Mouse (Mus musculus): ENCODE measurements around the gene Lpcat4.
"Not testable (repeated sequence)": the region's sequence is repeated elsewhere in the genome, so short reads cannot be mapped to it uniquely, and the experiment has no call there.

Lpcat4 gene

DNA sequence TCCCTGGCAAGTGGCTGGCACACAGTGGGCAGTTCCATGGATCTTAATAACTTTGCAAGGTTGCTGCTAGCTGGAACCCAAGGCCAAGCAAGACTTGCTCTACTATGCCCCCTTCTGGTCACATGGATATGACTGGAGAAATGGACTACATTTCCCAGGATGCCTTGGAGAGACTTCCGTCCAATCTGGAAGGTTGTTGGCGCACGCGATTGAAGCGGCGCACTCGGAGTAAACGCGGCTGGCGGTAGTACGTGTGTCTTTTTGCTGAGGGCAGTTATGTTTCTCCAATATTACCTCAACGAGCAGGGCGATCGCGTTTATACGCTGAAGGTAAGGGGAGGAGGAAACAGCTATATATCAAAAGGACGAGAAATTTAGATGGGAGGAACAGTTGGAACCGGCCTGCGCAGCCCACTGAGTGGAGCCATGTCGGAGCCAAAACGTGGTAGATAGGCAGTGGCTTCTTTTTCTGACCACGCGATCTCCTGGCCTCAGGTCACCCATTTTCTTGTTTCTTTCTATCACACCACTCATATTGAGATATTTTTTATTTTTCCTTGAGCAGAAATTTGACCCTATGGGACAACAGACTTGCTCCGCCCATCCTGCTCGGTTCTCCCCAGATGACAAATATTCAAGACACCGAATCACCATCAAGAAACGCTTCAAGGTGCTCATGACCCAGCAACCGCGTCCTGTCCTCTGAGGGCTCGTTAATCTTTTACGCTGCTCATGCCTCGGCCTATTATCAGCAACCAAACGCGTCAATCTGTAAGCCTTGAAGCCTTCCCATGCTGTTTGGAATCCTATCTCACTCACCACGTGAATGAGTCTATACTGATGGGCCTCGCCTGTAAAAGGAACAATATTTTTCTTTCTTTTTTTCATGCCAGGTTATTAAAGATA lies 22.7 kb downstream of the Lpcat4 start, which contains the start of gene Nop10:
Nop10 (plus strand) TSS at position 179 of the 906 bp plus-strand sequence.
- DNase-seq (ENCODE audit: low read depth, low spot score): peak; percentile 80

DNA sequence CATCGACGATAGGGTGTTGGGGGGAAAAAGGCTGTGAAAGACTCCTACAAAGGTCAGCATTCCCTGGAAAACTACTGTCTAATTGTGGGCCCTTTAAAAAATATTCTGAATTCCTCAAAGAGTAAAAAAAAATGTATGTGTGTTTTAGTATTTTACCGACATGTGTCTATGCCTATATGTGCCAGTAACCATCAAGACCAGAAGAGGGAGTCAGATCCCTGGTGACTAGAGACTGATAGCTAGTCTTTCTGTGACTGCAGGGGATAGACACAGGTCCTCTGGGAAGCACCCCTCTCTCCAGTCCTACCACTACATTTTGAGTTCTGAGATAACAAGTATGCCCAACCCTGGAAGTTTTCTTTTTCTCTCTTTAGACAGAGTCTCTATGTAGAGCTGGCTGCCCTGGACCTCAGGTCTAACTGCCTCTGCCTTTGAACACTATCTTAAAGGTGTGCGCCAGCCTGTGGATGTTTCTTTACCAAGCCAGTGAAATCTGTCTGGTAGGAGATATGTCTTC lies 23.6 kb downstream of the Lpcat4 start:
- DNase-seq (ENCODE audit: low read depth, low spot score): no peak

DNA sequence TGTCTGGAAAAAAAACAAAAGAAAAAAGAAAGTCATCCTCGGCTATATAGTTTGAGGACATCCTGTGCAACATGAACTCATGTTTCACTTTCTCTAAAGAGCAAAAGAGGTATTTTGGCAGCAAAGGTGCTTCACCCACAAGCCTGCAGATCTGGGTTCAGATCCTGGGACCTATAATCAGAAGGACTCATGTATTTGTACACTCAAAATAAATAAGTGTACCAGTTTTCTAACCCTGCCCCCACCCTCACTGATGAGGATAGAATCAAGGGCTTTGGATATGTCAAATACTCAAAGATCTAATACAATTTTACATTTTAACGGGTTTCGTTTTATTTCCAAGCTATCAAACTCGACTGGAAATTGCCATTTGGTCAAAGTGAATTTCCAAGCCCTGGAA lies 25.1 kb downstream of the Lpcat4 start:
- no peak for DNase-seq (ENCODE audit: low read depth, low spot score)

DNA sequence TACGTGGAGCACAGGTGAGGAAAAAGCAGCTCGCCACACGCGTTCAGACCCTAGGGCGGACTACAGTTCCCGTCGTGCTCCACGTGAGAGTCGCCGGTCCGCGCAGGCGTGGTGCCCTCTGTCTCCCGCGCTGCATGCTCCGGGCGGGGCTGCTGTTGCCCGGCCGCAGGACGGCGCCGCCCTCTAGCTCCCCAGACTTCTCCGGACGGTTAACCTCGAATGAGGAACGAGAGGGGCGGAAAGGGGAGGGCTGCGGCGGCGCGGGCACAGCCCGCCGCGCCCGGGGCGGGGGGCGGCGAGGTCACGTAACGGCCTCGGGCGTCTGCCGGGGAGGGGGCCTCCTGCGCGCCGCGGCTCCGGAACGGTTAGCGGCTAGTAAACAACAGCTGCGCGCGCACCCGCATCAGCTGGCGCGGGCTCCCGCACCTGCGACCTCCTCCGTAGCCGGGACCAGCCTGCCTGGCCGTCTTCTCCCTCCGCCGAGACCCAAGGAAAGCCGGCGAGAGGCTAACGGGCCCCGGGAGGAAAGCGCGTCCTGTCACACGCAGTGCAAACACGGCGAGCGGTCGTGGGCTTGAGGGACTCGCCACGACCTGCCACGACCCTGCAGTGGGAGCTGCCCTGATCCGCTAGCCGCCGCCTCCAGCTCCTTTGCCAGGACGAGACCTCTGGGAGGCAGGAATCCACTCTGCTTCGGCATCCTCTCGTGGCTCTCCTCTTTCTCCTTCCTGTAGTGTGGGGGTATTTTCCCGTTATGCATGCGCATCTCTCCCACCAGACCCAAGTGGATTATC lies 26.4 kb downstream of the Lpcat4 start, which contains the start of gene Slc12a6:
Slc12a6 (plus strand) TSS at position 378 of the 794 bp plus-strand sequence.
- peak; percentile 82 for DNase-seq (ENCODE audit: low read depth, low spot score)

DNA sequence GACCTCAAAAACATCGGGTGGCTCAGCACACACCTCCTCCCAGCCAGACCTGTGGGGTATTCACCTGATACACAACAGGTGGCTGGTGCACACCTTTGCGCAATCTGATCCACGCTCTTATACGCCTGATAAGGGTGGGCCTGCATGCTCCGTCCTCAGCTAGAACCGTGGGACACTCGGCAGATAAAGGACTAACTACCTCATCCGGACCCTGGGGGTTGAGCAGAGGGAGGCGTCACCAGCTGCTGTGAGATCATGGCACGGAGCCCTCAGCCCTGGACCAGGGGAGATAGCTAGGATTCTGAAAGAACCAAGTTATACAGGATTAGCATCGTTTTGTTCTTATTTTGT lies 26.9 kb downstream of the Lpcat4 start, which contains the start of gene Gm21985:
Gm21985 (plus strand) TSS at position 73 of the 351 bp plus-strand sequence.
- no peak for DNase-seq (ENCODE audit: low read depth, low spot score)

DNA sequence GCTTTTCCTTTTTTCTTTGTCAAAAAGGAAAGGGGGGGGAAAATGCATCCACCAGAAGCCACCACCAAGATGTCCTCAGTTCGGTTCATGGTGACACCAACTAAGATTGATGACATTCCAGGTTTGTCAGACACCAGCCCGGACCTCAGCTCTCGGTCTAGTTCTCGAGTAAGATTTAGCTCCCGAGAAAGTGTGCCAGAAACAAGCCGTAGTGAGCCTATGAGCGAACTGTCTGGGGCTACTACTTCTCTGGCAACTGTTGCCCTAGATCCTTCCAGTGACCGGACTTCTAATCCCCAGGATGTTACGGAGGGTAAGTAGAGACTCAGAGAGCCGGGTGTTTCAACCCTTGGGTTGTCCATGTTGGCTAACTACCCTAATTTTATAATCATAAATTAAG lies 27.5 kb downstream of the Lpcat4 start:
- DNase-seq (ENCODE audit: low read depth, low spot score): no peak

DNA sequence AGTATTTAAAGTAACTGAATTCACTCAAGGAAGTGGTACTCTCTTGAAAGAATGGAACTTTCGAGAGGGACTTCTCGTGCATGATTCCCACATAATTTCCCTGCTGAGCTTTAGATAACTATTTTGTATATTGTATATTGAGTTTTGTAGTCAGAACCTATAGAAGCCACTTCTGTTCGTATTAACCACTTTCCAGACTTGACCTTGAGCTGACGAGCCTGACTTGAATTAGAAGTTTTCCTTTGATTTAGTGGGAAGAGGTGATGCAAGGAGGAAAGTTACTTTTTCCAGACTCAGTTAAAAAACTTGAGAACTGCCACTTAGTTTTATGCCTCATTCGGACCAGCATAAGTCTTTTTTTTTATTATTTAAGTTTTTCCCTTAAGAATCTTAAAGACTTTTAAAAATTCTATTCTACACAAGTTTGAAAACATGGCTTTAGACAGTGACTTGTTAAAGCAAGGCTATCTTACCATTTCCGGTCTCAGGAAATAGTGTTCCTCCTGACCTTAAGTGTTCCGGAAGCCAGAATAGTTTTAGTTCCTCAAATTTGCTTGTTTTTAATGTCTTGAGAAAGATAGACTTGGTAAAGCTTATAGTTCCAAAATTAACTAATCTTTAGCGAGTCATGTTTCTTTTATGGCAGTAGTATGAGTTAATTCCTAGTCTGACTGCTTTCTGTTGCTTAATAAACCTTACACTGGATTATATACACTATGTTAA lies 28.4 kb downstream of the Lpcat4 start:
- no peak for DNase-seq (ENCODE audit: low read depth, low spot score)

DNA sequence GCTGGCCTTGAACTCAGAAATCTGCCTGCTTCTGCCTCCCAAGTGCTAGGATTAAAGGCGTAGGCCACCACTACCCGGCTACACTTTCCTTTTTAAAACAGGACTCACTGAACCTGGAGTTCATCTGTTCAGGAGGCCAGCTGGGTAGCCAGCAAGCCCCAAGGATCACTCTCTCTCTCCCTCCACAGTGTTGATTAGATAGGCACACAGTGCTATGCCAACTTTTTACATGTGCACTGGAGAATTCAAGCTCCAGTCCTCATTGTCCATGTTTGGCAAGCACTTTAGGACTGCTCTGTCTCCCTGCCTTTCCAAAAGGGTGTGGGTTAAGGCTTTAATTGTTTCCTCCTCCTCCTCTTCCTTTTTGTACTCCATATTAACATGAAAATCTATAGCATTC lies 30.7 kb downstream of the Lpcat4 start:
- DNase-seq (ENCODE audit: low read depth, low spot score): no peak

DNA sequence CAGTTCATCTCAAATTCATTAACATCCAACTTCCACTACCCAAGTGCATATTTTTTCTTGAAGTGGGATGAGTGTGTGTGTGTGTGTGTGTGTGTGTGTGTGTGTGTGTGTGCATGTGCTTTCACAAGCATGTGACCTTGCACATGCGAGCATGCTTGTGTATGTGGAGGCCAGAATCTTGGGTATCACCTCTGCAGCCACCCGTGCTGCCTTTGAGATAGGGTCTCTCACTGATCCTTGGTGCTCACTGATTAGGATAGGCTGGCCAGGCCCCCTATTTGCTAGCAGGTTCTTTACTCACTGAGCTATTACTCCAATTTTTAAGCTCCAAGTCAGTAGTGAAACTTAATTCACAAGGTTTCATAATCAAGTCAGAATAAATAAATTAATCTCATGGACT lies 33.6 kb downstream of the Lpcat4 start:
- DNase-seq (ENCODE audit: low read depth, low spot score): no peak

DNA sequence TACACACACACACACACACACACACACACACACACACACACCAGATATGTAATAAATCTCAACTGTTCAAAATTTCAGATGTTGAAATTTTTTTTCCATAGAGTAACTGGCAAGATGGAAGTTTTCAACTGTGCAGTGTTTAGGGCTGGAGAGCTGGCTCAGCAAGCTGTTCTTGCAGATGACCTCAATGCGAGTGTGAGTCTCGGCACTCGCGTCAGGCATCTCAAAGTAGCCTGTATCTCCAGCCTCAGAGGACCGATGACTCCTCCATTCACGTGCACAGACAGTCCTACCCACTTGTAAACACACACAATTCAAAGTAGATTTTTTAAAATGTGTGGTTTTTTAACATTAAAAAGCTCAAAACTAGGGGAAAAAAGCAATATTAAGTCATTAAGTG lies 34.2 kb downstream of the Lpcat4 start:
- DNase-seq (ENCODE audit: low read depth, low spot score): no peak

DNA sequence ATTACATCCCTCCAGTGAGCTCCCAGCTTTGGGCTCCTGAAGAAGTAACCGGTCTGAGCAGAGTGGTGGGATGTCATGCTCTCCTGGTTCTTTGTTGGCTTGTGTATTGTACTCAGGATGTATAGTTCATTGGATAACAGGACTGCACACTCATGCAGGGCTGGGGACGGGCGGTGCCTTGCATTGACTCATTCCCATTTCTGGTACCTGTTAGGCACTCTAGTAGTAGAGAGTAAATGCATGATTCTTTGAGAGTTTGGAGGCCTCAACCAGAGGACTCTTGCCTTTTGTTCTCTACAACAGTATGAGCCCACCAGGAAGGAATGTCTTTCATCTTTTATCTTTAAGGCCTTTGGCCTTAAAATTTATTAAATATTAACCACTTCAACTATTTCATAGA lies 37.6 kb downstream of the Lpcat4 start:
- no peak for DNase-seq (ENCODE audit: low read depth, low spot score)

DNA sequence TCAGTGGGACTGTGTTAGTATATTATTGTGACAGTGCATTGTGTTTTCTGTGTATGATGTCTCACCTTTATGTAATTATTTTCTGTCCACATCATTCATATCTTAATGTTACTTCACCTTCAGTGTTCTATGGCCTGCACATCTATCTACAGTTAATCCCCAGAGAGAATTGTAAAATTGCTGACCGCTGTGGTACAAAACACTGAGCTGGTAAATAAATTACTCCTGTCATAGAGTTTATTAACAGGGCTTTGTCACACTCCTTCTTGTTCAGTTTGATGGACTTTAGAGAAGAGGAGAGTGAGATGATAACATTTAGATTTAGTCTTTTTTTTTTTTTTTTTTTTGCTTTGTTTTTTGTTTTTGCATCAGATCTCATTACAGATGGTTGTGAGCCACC lies 43.6 kb downstream of the Lpcat4 start:
- no peak for DNase-seq (ENCODE audit: low read depth, low spot score)

DNA sequence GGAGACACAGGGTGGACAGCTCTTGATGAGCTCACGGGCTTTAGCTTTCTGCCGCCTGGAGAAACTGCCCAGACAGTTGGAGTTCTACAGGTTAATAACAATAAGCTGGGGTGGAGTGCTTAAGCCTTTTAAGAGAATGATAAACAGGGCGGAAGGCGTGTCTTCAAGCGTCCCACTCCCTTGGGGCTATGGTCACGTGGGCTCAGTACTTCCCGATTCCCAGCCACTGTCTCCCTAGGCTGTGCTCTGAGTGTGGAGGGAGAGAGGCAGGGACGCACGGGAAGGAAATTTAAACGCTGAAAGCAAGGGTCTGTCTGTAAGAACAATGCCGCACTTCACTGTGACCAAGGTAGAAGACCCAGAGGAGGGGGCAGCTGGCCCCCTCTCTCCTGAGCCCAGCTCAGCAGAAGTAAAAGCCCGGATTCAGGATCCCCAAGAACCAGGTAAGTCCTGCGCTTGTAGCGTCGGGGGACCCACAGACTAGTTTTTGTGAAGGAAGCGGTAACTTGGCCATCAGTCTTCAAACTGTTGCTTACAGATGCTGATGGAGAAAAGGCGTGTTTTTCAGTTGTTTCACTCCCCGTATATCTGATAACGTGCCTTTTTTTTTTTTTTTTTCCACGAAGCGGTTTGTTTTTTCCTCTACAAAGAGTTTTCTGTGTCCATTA lies 45.2 kb downstream of the Lpcat4 start:
- peak; percentile 66 for DNase-seq (ENCODE audit: low read depth, low spot score)

DNA sequence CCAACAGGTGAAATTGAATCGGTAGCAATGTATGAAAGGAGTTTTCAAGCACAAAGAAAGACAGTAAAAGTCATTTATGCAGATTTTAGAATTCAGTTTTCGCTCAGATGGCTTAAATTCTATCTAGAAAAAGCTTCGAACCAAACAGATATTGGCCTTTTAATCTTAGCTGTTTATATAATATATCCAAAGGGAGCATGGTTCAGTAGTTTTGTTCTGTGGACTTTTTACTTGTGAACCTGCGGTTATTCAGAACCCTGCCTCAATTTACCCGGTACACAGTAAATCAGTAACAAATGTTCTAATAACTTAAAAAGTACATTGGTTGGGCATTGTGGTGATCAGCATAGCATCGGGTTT lies 45.7 kb downstream of the Lpcat4 start:
- DNase-seq (ENCODE audit: low read depth, low spot score): no peak

DNA sequence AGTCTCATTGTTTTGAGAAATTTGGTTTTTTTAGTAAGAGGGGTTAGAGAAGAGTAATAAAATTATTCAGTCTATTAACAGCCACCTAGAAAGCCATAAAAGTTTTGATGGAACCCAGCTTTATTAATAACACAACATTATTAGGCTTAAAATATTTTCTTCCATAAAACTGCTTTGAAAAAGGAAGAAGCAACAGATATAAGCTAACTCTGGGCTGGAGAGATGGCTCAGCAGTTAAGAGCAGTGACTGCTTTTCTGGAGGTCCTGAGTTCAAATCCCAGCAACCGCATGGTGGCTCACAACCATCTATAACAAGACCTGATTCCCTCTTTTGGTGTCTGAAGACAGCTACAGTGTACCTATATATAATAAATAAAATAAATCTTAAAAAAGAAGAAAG lies 46.8 kb downstream of the Lpcat4 start:
- not testable (repeated sequence) for DNase-seq (ENCODE audit: low read depth, low spot score)

DNA sequence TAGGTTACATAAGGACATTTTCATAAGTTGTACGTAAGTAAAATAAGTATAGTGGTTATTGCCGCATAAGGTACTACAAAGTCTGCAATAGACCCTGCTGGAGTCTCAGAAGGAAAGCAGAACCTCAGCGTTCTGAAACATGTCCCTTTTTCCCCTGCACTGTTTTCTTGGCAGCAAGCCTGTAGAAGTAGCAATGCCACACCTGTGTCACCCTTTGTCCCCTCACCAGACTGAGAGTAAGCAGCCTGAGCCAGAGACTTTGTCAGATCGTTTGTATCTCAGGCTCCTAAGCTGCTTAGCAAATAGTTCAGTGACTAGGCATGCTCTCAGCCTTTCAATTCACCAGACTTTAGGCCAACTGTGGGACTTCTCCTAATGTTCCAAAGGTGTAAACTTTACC lies 47.8 kb downstream of the Lpcat4 start:
- DNase-seq (ENCODE audit: low read depth, low spot score): peak; percentile 50

DNA sequence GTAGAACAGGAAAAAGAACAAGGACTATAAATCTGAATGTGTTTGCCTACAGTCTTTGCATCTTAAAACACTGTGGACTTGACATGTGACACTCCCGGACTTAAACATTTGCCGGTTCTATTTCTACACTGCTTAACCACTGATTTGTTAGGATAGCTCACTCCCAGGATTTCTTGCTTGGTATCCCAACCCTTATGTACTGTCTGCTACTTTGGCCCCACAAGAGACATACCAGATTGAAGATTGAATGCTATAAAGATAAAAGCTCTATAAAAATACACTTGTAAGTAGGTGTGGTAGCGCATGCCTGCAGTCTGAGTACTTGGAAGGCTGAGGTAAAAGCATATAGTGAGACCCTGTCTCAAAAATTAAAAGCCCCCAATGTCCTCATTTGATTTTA lies 50.2 kb downstream of the Lpcat4 start:
- DNase-seq (ENCODE audit: low read depth, low spot score): no peak

DNA sequence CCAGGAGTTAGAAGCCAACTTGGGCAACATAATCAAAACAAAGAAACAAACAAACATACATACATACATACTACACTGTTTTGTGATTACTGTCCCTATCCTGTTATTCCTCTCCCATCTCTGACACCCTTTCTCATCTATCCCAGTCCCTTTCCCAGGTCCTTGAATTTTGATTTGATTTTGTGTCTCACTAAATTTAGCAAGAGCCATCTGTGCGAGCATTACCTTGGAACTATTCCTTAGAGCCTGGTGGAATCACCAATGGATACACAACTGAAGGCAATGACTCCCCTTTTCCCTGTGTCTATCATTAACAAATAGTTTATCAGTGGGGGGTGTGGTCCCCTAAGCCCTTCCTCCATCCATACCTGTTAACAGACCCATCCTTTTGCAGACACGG lies 53.6 kb downstream of the Lpcat4 start:
- no peak for DNase-seq (ENCODE audit: low read depth, low spot score)

DNA sequence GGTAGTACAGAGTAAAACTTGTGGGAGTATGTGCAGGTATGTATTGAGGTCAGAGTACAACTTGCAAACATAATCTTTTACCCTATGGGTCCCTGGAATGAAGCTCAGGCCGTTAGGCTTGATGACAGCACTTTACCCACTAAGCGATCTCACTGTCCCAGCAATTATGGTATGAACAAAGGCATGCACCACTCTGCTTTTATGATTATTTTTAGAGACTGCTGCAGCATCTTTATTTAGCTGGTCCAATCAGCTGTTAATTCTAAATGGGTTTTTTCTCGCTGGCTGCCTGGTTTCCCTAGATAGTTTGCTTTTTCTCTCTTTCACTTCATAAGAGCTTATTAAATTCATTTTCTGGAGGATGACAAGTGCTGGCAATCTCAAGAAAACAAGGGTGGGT lies 56.9 kb downstream of the Lpcat4 start:
- DNase-seq (ENCODE audit: low read depth, low spot score): no peak
